Mouse (Mus musculus) layer of hippocampus, postnatal 14 days (tissue): Measurements from ENCODE around the gene Brca2. TPM values are rescaled to one million over a fixed set of nuclear protein-coding genes. Genes with fewer than 3 reads are reported as not detected.

Experiments used
- DNase-seq, 2 experiments: peaks; one replicate each; pipeline ENCODE4 v3.0.0; 2021 to 2022; ENCODE audit warnings: low spot score in 2 of 2, mixed read lengths in 1 of 2
- total RNA-seq, 2 experiments: library from RNA; stranded (reverse); gene quantifications; 2 replicates each; pipeline ENCODE4 v1.2.3; 2021

The Brca2 gene
- total RNA-seq, 2 experiments from 2014 or later, result 6.1 to 7.2 TPM

GRCm38 (mm10) chr5:150561783-150562182, 39.4 kb downstream of the Brca2 start:
- no peak for DNase-seq

DNA sequence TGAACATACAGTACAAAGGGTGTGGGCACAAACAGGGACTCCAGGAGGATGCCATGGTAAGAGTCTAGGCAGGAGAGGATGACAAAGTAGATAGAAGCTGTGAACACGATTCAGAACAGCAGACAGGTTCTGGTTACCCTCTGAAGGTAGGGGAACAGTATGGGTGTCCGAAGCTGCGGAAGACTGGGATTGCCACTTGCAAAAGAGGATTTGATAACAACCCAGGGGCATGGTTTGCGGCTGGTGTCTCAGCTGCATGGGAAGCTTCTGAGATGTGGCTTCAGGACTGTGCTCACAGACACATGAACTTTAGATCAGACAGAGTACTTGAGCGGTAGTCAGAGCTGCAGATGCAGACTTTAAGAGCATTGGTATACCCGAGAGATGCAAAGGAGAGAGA, 42.0 kb downstream of the Brca2 start:
- DNase-seq, result no peak

GRCm38 (mm10) chr5:150566226-150566625, 43.8 kb downstream of the Brca2 start:
- DNase-seq, result peak in 1 of 2 experiments; percentile 33

DNA sequence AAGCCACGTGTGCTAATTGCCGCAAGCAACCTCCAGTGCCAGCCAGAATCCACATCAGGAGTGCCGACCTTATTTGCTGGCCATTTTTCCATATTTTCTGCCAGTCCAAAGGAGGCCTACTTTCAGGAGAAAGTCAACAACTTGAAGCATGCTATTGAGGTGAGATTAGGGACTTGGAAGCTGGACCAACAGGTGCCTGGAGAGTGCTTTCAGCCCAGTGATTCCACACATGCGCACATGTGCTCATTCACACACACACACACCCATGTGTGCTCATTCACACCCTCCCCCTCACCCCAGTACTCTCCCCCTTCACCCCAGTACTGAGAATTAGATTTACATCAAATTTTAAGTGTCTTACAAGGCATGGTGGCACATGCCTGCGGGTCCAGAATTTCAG, 44.5 kb downstream of the Brca2 start:
- no peak for DNase-seq

GRCm38 (mm10) chr5:150570496-150571219, 48.2 kb downstream of the Brca2 start:
- no peak for DNase-seq

DNA sequence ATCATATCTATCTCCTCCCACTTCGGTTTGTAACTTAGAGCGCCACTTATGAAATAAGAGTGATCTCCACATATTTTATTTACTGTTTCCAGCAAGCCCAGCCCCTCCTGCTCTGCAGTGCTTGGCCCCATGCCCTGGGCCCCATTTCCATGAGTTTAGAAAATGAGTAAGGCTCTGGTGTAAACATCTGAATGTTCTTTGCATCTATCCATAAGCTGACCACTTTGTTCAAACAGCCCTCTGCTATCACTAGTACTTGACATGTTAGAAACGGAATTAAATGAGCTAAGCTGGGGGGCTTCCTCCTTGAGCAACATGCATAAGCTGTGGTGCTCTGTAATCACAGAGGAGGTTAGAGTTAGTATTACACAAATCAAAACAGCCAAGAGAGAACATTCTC, 52.0 kb downstream of the Brca2 start:
- no peak for DNase-seq

DNA sequence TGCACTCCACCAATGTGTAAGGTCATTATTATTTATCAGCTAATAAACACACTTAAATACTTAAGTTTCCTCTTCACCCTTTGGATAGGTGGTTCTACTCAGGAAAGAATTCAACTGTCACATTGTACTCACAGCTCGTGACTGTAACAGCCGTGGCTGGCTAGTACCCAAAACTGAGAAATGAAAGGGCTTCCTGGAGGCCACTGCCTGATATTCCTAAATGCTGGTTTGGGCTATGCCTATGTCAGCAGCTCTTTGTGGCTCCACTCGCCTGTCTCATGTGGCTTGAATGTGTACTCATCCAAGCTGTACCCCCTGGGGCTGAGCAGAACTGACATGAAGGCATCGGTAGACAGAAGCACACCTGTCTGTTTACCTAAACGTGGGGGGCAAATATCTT, 52.5 kb downstream of the Brca2 start:
- no peak for DNase-seq

DNA sequence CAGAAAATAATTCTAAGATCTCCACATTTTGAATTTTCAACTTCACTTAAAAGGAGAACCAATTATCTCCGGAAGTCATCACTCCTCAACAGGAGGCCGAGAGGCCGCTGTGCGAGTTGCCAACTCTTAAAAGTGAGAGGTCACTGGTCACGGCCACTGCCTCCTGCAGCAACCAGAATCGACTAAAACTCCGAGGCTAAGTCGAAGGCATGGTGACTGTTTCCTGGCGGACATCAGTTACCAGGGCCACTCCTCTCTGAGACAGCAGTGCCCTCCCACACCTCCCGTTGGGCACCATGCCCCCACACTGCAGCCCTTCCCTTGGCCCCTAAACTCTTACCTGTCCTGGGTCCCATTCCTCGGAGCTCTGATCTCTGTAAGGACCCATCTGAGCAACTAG, 54.4 kb downstream of the Brca2 start:
- DNase-seq, result no peak

GRCm38 (mm10) chr5:150578613-150579171, 56.3 kb downstream of the Brca2 start:
- no peak for DNase-seq

GRCm38 (mm10) chr5:150581180-150581579, 58.8 kb downstream of the Brca2 start:
- no peak for DNase-seq

DNA sequence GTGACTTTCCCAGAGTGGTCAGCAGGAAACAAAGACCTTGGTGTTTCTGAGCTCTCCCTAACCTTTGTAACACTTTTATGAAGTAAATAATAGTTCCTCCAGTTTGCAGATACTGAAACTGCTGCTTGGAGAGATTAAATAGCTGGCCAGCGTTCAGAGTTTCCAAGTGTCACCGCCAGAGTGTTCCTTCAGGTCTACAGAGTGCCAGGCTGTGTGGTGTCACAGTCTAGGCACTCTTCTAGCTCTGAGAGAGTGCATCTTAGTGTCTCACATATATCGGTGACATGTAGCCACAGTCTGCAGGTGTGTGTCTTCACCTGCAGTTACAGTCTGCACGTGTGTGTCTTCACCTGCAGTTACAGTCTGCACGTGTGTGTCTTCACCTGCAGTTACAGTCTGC, 60.8 kb downstream of the Brca2 start:
- DNase-seq, result no peak

- DNase-seq, result no peak
Observed at GRCm38 (mm10) chr5:150583622-150584336, 61.3 kb downstream of the Brca2 start.

DNA sequence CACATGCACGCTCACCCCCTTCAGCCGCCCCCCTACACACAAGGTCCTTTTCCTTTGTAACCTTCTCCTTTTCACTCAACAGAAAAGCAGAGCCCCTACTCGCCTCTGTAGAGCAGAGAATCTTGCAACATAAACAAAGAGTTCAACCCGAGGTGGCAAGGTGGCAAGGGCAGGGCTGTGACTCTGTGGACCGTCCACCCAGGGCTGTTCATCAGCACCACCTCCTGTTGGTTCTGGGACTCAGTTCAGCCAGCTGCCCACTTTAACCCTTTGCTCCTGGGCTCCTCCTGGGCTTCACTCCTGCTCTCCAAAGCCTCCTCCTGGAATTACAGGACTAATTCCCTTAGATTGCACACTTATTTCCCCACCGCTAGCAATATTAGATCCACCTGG, 61.9 kb downstream of the Brca2 start:
- no peak for DNase-seq

DNA sequence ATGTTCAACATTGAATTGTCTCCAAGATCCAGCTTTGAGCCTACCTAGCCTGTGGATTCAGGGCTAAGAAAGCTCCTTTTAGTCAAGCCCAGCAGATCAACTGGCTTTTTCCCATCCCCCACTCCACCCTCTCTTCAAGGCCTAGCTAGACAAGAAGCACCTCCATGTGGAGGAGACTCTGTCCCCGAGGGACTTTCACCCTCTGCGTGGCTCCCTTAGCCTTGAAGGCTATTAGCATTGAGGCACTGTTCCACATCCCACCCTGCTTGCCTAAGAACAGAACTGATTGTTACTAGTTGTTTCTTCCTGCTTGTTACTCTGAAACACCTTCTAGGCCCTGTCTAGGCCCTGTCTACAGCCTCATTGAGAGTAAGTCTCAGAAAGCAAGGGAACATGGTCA, 67.5 kb downstream of the Brca2 start:
- DNase-seq, result no peak

DNA sequence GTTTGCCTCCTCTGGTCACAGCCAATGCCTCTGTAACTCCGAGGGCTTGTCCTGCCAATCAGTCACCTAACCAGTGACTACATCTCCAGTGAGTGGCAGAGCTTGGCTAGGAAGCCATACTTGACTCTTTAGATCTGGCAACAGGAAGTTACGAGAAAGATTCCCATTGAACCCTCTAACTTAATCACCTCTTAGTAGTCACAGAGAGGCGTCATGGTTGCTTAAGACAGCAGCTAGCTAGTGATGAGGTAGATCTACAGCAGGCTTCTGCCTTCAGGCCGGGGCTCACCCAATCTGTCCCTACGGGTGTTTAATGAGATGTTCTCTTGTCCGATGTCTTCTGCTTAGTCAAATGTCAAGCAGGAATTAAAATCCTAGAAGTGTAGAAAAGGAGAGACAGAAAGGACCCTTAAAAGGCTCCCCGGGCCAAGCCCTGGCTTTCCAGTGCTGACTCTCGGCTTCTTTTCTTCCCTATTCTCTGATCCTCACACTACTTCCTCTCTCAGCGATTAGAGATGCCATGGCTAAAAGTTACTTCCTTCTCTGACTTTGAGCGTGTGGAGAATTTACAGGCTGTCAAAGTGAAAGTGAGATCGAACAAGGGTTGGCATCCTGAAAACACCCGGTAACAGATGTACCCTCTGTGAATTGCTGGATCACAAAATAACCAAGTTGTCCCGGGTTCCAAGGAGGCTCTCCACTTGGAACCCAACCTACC, 69.9 kb downstream of the Brca2 start:
- DNase-seq, result no peak

- DNase-seq, result peak; percentile 46 to 56
Observed at GRCm38 (mm10) chr5:150592904-150593755, 70.7 kb downstream of the Brca2 start.

GRCm38 (mm10) chr5:150593756-150594648, 71.6 kb downstream of the Brca2 start:
- peak; percentile 65 to 69 for DNase-seq

GRCm38 (mm10) chr5:150594649-150595339, 72.4 kb downstream of the Brca2 start:
- DNase-seq, result no peak

DNA sequence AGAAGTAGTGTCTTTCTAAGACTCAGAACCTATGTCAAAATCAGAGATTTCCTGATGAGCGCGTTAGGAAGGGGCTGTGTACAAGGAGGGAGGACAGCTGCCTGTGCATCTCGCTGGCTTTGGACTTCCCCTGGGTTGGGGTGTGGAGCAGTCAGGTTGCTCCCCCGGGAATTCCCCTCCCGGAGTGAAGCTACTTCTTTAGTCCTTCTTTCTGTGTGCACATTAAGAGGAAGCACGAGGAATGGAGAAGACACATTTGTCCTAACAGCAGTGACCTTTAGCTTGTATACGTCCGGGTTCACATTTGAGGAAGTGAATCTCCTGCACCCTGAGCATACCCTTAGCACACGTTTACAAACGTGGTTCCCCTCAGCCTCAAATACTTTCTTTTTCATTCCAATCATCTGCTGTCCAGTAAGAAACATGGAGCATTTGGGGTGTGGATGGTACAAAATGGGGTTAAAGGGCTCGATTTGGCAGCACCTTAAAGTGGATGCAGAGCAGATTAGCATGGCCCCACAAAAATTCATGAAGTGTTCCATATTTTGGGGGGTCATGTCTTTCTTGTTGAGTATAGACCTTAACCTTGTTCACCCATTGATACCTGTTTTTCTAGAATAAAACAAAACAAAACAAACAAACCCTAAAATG, 73.1 kb downstream of the Brca2 start:
- DNase-seq, result no peak
